Mouse (Mus musculus) ES-E14 (cell line): Measurements from ENCODE around the gene Pan2. TPM values are rescaled to one million over a fixed set of nuclear protein-coding genes. Genes with fewer than 3 reads are reported as not detected.
"Not testable (repeated sequence)": the region's sequence is repeated elsewhere in the genome, so short reads cannot be mapped to it uniquely, and the experiment has no call there.

Experiments
- DNase-seq: peaks from one replicate; pipeline ENCODE4 v3.0.0-alpha.2; 2013; ENCODE audit warnings: low read depth, low spot score
- H3K27ac ChIP-seq: 2 replicates; pipeline ENCODE4 v1.5.1; 2012; ENCODE audit warnings: low read depth, mild to moderate bottlenecking, low read length, moderate library complexity, mixed read lengths; ENCODE audit not compliant: poor library complexity, insufficient read depth, severe bottlenecking
- H3K36me3 ChIP-seq: 2 replicates; pipeline ENCODE4 v1.6.1; 2012; ENCODE audit warnings: mild to moderate bottlenecking, low read length, moderate library complexity, mixed read lengths; ENCODE audit not compliant: control insufficient read depth, poor library complexity, insufficient read depth, severe bottlenecking
- H3K4me1 ChIP-seq, 2 experiments: fragments of 150-350 bp in 1 of 2; sonication (generic) in 1 of 2; 2 replicates each; pipeline ENCODE4 v1.6.1; 2012; ENCODE audit warnings: low read length in 2 of 2, mild to moderate bottlenecking in 1 of 2, mixed read lengths in 1 of 2; ENCODE audit not compliant: control insufficient read depth in 2 of 2, insufficient read depth in 2 of 2, poor library complexity in 1 of 2
- H3K4me3 ChIP-seq, 2 experiments: fragments of 150-350 bp in 1 of 2; sonication (generic) in 1 of 2; 2 replicates each; pipeline ENCODE4 v1.5.1; 2012; ENCODE audit warnings: low read length in 2 of 2, low read depth in 1 of 2, mild to moderate bottlenecking in 1 of 2, mixed read lengths in 1 of 2; ENCODE audit not compliant: insufficient read depth in 1 of 2, poor library complexity in 1 of 2, severe bottlenecking in 1 of 2
- H3K9ac ChIP-seq: 2 replicates; pipeline ENCODE4 v1.6.1; 2012; ENCODE audit warnings: low read depth, mild to moderate bottlenecking, low read length, mixed read lengths; ENCODE audit not compliant: poor library complexity, insufficient read depth, severe bottlenecking
- H3K9me3 ChIP-seq: fragments of 150-350 bp; sonication (generic); 2 replicates; pipeline ENCODE4 v1.6.1; 2012; ENCODE audit warnings: low read depth, mild to moderate bottlenecking, low read length; ENCODE audit not compliant: control insufficient read depth, insufficient read depth
- CHD2 ChIP-seq: IDR thresholded peaks from 2 replicates; pipeline ENCODE4 v1.6.1; 2014; ENCODE audit warnings: mild to moderate bottlenecking, low read depth, low read length, inconsistent platforms
- HCFC1 ChIP-seq: IDR thresholded peaks from 2 replicates; pipeline ENCODE4 v1.6.1; 2012; ENCODE audit warnings: low read length, inconsistent platforms, borderline replicate concordance; ENCODE audit not compliant: insufficient read depth
- MAFK ChIP-seq: IDR thresholded peaks from 2 replicates; pipeline ENCODE4 v1.6.1; 2014; ENCODE audit warnings: mild to moderate bottlenecking, low read depth, low read length, inconsistent platforms; ENCODE audit not compliant: insufficient read depth
- ZC3H11A ChIP-seq: IDR thresholded peaks from 2 replicates; pipeline ENCODE4 v1.6.1; 2012; ENCODE audit warnings: low read depth, mild to moderate bottlenecking, inconsistent platforms, low read length, borderline replicate concordance
- ZNF384 ChIP-seq: IDR thresholded peaks from 2 replicates; pipeline ENCODE4 v1.6.1; 2012; ENCODE audit warnings: low read depth, low read length, inconsistent platforms
- in situ Hi-C, 2 experiments: fragments of 600-800 bp; cut with MboI; formaldehyde crosslinking; loops; one replicate each; pipeline ENCODE4 v1.15.1; 2025; ENCODE audit warnings: low sequenced_read_pairs in 2 of 2, inconsistent platforms in 1 of 2; ENCODE audit not compliant: unreplicated experiment in 2 of 2
- total RNA-seq: library from RNA; depleted of rRNA; stranded (reverse); fragments of 300-350 nt; gene quantifications from 2 replicates; pipeline ENCODE4 v1.2.3, GENCODE M21; 2012

The Pan2 gene
- total RNA-seq, 1 experiment: 21.9 TPM

DNA sequence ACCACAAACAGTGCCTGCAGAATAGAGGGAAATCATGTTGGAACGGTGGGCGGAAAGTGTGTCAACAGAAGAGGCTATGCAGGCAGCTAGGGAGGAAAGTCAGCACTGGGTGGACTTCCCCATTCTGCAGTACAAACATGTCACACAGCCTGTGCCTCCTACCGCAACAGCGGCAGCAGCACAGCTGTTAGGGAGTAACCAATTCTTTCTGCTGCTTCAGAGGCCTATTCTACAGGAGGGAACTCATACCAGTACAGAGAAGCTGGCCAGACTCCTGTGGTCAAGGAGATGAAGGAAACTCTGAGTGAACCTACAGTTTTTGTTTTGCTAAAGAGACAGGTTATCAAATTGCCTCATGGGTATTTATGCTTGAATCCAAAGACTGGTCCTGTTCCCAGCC, 44.2 kb upstream of the Pan2 start:
- no peak overlapping the region for H3K4me3 ChIP-seq
- peaks cover 3 to 6% of the 10 kb centered on the region in 2 experiments; a peak in 2 of 4 replicates for H3K4me1 ChIP-seq
- H3K27ac ChIP-seq: no peak overlapping the region
- H3K9me3 ChIP-seq: no peaks in the 10 kb centered on the region
- no peak overlapping the region for H3K9ac ChIP-seq
- in situ Hi-C loops: no loop called here
- DNase-seq: no peak
- no peak for TF ChIP-seq CHD2
- TF ChIP-seq ZC3H11A: no peak
- no peak for TF ChIP-seq ZNF384
- TF ChIP-seq MAFK: no peak
- TF ChIP-seq HCFC1: no peak
- H3K36me3 ChIP-seq: no peaks in the 10 kb centered on the region

DNA sequence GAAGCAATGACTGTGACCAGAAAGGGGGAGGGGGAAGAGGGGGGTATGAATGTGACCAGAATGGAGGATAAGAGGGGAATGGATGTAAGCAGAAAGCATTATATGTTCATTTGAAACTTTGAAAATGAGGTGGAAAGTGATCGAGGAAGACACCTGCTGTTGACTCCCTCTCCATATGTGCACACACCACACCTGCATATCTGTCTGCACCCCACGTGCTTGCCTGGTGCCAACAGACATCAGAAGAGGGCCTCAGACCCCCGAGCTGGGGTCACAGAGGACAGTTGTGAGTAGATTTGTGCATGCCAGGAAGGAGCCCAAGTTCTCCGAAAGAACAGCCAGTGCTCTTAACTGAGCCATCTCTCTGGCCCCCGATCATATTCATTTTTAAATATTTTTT, 43.2 kb upstream of the Pan2 start:
- Histone ChIP-seq H3K4me3 (no peak overlapping the region), H3K9me3 (no peaks in the 10 kb centered on the region), H3K9ac (no peak overlapping the region), H3K36me3 (no peaks in the 10 kb centered on the region), H3K27ac (no peak overlapping the region), H3K4me1 (peaks cover 3 to 6% of the 10 kb centered on the region in 2 experiments; a peak in 2 of 4 replicates)
- no peak for TF ChIP-seq ZNF384
- TF ChIP-seq MAFK: no peak
- TF ChIP-seq ZC3H11A: no peak
- TF ChIP-seq HCFC1: no peak
- TF ChIP-seq CHD2: no peak
- in situ Hi-C loops: no loop called here
- DNase-seq: no peak

DNA sequence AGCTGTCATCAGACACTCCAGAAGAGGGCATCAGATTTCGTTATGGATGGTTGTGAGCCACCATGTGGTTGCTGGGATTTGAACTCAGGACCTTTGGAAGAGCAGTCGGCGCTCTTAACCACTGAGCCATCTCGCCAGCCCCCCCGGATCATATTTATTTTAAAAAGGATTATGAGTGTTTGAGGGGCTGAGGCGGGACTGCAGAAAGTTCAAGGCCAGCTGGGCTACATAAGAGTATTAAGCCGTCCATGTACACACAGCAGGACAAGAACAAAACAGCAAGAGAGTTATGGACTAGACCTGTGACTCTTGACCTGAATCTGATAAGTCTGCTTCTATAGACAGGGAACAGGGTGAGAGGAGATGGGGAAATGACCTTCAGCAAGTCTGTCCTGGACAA, 42.8 kb upstream of the Pan2 start:
- H3K36me3 ChIP-seq, in situ Hi-C loops, H3K4me3 ChIP-seq, H3K27ac ChIP-seq, H3K9ac ChIP-seq, DNase-seq, H3K4me1 ChIP-seq, H3K9me3 ChIP-seq: not testable (repeated sequence)

- H3K9ac ChIP-seq: no peak overlapping the region
- H3K27ac ChIP-seq: no peak overlapping the region
- no peaks in the 10 kb centered on the region for H3K36me3 ChIP-seq
- peaks cover 3 to 6% of the 10 kb centered on the region in 2 experiments; a peak in 2 of 4 replicates for H3K4me1 ChIP-seq
- TF ChIP-seq HCFC1: no peak
- TF ChIP-seq CHD2: no peak
- no peak for TF ChIP-seq ZC3H11A
- no peak for TF ChIP-seq MAFK
- TF ChIP-seq ZNF384: no peak
- H3K9me3 ChIP-seq: no peaks in the 10 kb centered on the region
- in situ Hi-C loops: no loop called here
- no peak for DNase-seq
- H3K4me3 ChIP-seq: peak overlapping the region; percentile 7 to 63; a peak in 2 of 4 replicates
These were observed 40.8 kb upstream of the Pan2 start for GRCm38 (mm10) chr10:128262300-128262699.

- no peak for DNase-seq
- TF ChIP-seq MAFK (no peak), HCFC1 (no peak)
- Histone ChIP-seq H3K36me3 (no peaks in the 10 kb centered on the region), H3K9ac (peak overlapping the region; percentile 20), H3K4me1 (peaks cover 3 to 6% of the 10 kb centered on the region in 2 experiments; a peak in 2 of 4 replicates), H3K4me3 (no peak overlapping the region), H3K27ac (no peak overlapping the region), H3K9me3 (no peaks in the 10 kb centered on the region)
- in situ Hi-C loops: no loop called here
These were observed 39.5 kb upstream of the Pan2 start for GRCm38 (mm10) chr10:128263393-128264310.
